Mouse (Mus musculus) ES-E14 (cell line): ENCODE results near the gene Ccl2.

Experiments used
- CHD2 ChIP-seq: IDR thresholded peaks from 2 replicates; pipeline ENCODE4 v1.6.1; 2014; ENCODE audit warnings: mild to moderate bottlenecking, low read depth, low read length, inconsistent platforms
- MAFK ChIP-seq: IDR thresholded peaks from 2 replicates; pipeline ENCODE4 v1.6.1; 2014; ENCODE audit warnings: mild to moderate bottlenecking, low read depth, low read length, inconsistent platforms; ENCODE audit not compliant: insufficient read depth

- TF ChIP-seq CHD2, result no peak
- TF ChIP-seq MAFK, result no peak
Measured at GRCm38 (mm10) chr11:82035356-82035755, at the start of gene Ccl2.
